Mouse (Mus musculus) ES-E14 (cell line): Measurements from ENCODE around the gene Carhsp1. TPM values are rescaled to one million over a fixed set of nuclear protein-coding genes. Genes with fewer than 3 reads are reported as not detected.

Experiments used
- DNase-seq: peaks from one replicate; pipeline ENCODE4 v3.0.0-alpha.2; 2013; ENCODE audit warnings: low read depth, low spot score
- H3K27ac ChIP-seq: 2 replicates; pipeline ENCODE4 v1.5.1; 2012; ENCODE audit warnings: low read depth, mild to moderate bottlenecking, low read length, moderate library complexity, mixed read lengths; ENCODE audit not compliant: poor library complexity, insufficient read depth, severe bottlenecking
- H3K36me3 ChIP-seq: 2 replicates; pipeline ENCODE4 v1.6.1; 2012; ENCODE audit warnings: mild to moderate bottlenecking, low read length, moderate library complexity, mixed read lengths; ENCODE audit not compliant: control insufficient read depth, poor library complexity, insufficient read depth, severe bottlenecking
- H3K4me1 ChIP-seq, 2 experiments: fragments of 150-350 bp in 1 of 2; sonication (generic) in 1 of 2; 2 replicates each; pipeline ENCODE4 v1.6.1; 2012; ENCODE audit warnings: low read length in 2 of 2, mild to moderate bottlenecking in 1 of 2, mixed read lengths in 1 of 2; ENCODE audit not compliant: control insufficient read depth in 2 of 2, insufficient read depth in 2 of 2, poor library complexity in 1 of 2
- H3K4me3 ChIP-seq, 2 experiments: fragments of 150-350 bp in 1 of 2; sonication (generic) in 1 of 2; 2 replicates each; pipeline ENCODE4 v1.5.1; 2012; ENCODE audit warnings: low read length in 2 of 2, low read depth in 1 of 2, mild to moderate bottlenecking in 1 of 2, mixed read lengths in 1 of 2; ENCODE audit not compliant: insufficient read depth in 1 of 2, poor library complexity in 1 of 2, severe bottlenecking in 1 of 2
- H3K9ac ChIP-seq: 2 replicates; pipeline ENCODE4 v1.6.1; 2012; ENCODE audit warnings: low read depth, mild to moderate bottlenecking, low read length, mixed read lengths; ENCODE audit not compliant: poor library complexity, insufficient read depth, severe bottlenecking
- H3K9me3 ChIP-seq: fragments of 150-350 bp; sonication (generic); 2 replicates; pipeline ENCODE4 v1.6.1; 2012; ENCODE audit warnings: low read depth, mild to moderate bottlenecking, low read length; ENCODE audit not compliant: control insufficient read depth, insufficient read depth
- CHD2 ChIP-seq: IDR thresholded peaks from 2 replicates; pipeline ENCODE4 v1.6.1; 2014; ENCODE audit warnings: mild to moderate bottlenecking, low read depth, low read length, inconsistent platforms
- HCFC1 ChIP-seq: IDR thresholded peaks from 2 replicates; pipeline ENCODE4 v1.6.1; 2012; ENCODE audit warnings: low read length, inconsistent platforms, borderline replicate concordance; ENCODE audit not compliant: insufficient read depth
- MAFK ChIP-seq: IDR thresholded peaks from 2 replicates; pipeline ENCODE4 v1.6.1; 2014; ENCODE audit warnings: mild to moderate bottlenecking, low read depth, low read length, inconsistent platforms; ENCODE audit not compliant: insufficient read depth
- ZC3H11A ChIP-seq: IDR thresholded peaks from 2 replicates; pipeline ENCODE4 v1.6.1; 2012; ENCODE audit warnings: low read depth, mild to moderate bottlenecking, inconsistent platforms, low read length, borderline replicate concordance
- ZNF384 ChIP-seq: IDR thresholded peaks from 2 replicates; pipeline ENCODE4 v1.6.1; 2012; ENCODE audit warnings: low read depth, low read length, inconsistent platforms
- in situ Hi-C, 2 experiments: fragments of 600-800 bp; cut with MboI; formaldehyde crosslinking; loops; one replicate each; pipeline ENCODE4 v1.15.1; 2025; ENCODE audit warnings: low sequenced_read_pairs in 2 of 2, inconsistent platforms in 1 of 2; ENCODE audit not compliant: unreplicated experiment in 2 of 2
- total RNA-seq: library from RNA; depleted of rRNA; stranded (reverse); fragments of 300-350 nt; gene quantifications from 2 replicates; pipeline ENCODE4 v1.2.3, GENCODE M21; 2012

The Carhsp1 gene
- total RNA-seq, 1 experiment: 66.6 TPM

GRCm38 (mm10) chr16:8663022-8663421 lies 8.9 kb downstream of the Carhsp1 start:
- no peak for DNase-seq
- Histone ChIP-seq H3K9ac (no peak overlapping the region), H3K4me3 (no peak overlapping the region), H3K36me3 (peaks cover 27% of the 10 kb centered on the region; the same call in 1 of the 2 replicates), H3K27ac (no peak overlapping the region), H3K4me1 (peaks cover 2 to 40% of the 10 kb centered on the region in 2 experiments), H3K9me3 (no peaks in the 10 kb centered on the region)
- in situ Hi-C loops: no loop called here
- TF ChIP-seq CHD2 (no peak), ZC3H11A (no peak), ZNF384 (no peak), MAFK (no peak), HCFC1 (no peak)

- H3K9ac ChIP-seq: no peak overlapping the region
- in situ Hi-C loops: no loop called here
- no peaks in the 10 kb centered on the region for H3K9me3 ChIP-seq
- peaks cover 5 to 40% of the 10 kb centered on the region in 2 experiments; a peak in 3 of 4 replicates for H3K4me1 ChIP-seq
- H3K36me3 ChIP-seq: peaks cover 38% of the 10 kb centered on the region; the same call in 1 of the 2 replicates
- no peak overlapping the region for H3K4me3 ChIP-seq
- no peak overlapping the region for H3K27ac ChIP-seq
- TF ChIP-seq HCFC1 (no peak), ZNF384 (no peak), MAFK (no peak), CHD2 (no peak), ZC3H11A (no peak)
- DNase-seq: no peak
Observed at GRCm38 (mm10) chr16:8658764-8659163, 13.2 kb downstream of the Carhsp1 start.

GRCm38 (mm10) chr16:8658349-8658748 lies 13.6 kb downstream of the Carhsp1 start:
- Histone ChIP-seq H3K36me3 (peaks cover 35% of the 10 kb centered on the region; the same call in 1 of the 2 replicates), H3K9ac (no peak overlapping the region), H3K4me1 (peaks cover 5 to 40% of the 10 kb centered on the region in 2 experiments; a peak in 3 of 4 replicates), H3K27ac (no peak overlapping the region), H3K9me3 (no peaks in the 10 kb centered on the region), H3K4me3 (no peak overlapping the region)
- in situ Hi-C loops: no loop called here
- TF ChIP-seq ZC3H11A: no peak
- no peak for TF ChIP-seq HCFC1
- no peak for TF ChIP-seq MAFK
- TF ChIP-seq CHD2: no peak
- no peak for TF ChIP-seq ZNF384
- DNase-seq: no peak

DNA sequence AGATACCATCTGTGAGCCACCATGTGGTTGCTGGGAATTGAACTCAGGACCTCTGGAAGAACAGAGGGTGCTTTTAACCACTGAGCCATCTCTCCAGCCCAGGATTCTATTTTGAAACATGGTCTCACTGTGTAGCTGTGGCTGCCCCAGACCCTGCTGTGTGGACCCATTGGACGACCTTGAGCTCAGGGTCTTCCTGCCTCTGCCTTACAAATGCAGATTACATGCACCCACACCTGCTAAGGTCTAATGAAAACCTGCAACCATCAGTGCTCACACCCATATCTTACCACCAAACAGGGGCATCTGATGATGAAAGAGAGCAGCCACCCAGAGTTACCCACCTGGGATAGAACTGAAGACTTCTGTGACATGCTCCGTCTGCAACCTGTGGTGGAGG lies 15.7 kb downstream of the Carhsp1 start:
- peaks cover 5 to 31% of the 10 kb centered on the region in 2 experiments; a peak in 3 of 4 replicates for H3K4me1 ChIP-seq
- H3K27ac ChIP-seq: peak overlapping the region; percentile 29; the same call in 1 of the 2 replicates
- H3K36me3 ChIP-seq: peaks cover 31% of the 10 kb centered on the region
- no peak overlapping the region for H3K9ac ChIP-seq
- in situ Hi-C loops: no loop called here
- DNase-seq: no peak
- TF ChIP-seq MAFK (no peak), CHD2 (no peak), HCFC1 (no peak), ZC3H11A (no peak), ZNF384 (no peak)
- H3K4me3 ChIP-seq: no peak overlapping the region
- no peaks in the 10 kb centered on the region for H3K9me3 ChIP-seq

- in situ Hi-C loops: no loop called here
Observed at GRCm38 (mm10) chr16:8655599-8655998, 16.4 kb downstream of the Carhsp1 start.

More at GRCm38 (mm10) chr16:8655599-8655998, 16.4 kb downstream of the Carhsp1 start:
- TF ChIP-seq HCFC1 (no peak), CHD2 (no peak), ZC3H11A (no peak), MAFK (no peak), ZNF384 (no peak)
- peaks cover 5 to 27% of the 10 kb centered on the region in 2 experiments; a peak in 3 of 4 replicates for H3K4me1 ChIP-seq
- DNase-seq: no peak
- no peak overlapping the region for H3K27ac ChIP-seq
- H3K9ac ChIP-seq: no peak overlapping the region
- H3K36me3 ChIP-seq: peaks cover 31% of the 10 kb centered on the region
- no peak overlapping the region for H3K4me3 ChIP-seq
- no peaks in the 10 kb centered on the region for H3K9me3 ChIP-seq
